8 mouse cellular contexts compared by ENCODE assay signal in the genomic region with DNA sequence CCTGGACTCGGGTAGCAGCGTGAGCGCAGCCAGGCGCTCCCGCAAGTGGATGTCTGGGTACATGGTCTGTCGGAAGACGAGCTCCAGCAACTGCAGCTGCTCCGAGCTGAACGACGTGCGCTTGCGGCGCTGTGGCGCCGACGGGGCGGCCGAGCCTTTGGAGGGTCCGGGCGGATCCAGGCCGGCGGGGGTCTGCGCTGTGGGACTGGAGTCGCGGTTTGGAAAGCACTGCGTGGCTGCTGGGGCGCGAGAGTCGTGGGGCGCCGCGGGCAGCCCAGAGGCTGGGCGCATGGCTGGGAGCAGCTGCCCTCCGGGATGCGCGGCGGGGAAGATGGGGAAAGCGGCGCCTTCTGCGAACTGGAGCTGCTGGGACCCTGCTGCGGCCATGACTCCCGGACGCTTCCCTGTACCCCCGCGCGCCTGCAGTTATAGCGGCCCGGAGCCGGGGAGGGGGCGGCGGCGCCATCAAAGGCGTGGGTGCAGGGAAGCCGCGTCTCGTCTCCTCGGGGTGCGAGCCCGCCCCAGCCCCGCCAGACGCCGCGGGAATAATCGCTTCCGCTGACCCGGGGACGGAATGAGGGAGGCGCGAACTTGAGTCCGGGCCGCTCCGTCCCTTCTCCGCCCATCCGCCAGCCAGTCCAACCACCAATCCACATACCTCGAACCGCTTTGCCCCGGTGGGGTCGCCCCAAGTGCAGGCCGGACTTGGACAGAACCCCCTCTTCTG. TPM values are rescaled to one million over a fixed set of nuclear protein-coding genes. Genes with fewer than 3 reads are reported as not detected.
DNase-seq lines count a peak whose midpoint lies in the region; ATAC-seq and TF ChIP-seq lines count a peak whose summit lies in the region.
"Had no signal": no experiment of that assay in that cellular context is flagged by ENCODE, and none has a peak within 500 bp of the region (broad histone marks: within the 10 kb centered on the region; RNA-seq: fewer than 3 reads in every experiment).

A gene (minus strand): TSS at position 409 of the 727 bp plus-strand sequence.

- peak within 1 kb of the TSS; percentile 76 for H3K4me2 ChIP-seq in kidney, postnatal 0 days (ENCODE audit: low read length)
- peak within 1 kb of the TSS; percentile 50 for H3K4me2 ChIP-seq in midbrain, postnatal 0 days (ENCODE audit: low read depth, low read length, poor library complexity, severe bottlenecking)

- H3K4me1 ChIP-seq in embryonic fibroblast, embryonic 13.5 days (ENCODE audit: control insufficient read depth, insufficient read depth, low read length) = no peaks in the 10 kb centered on the region
- peaks cover 6% of the 10 kb centered on the region; the same call in 1 of the 2 replicates for H3K4me1 ChIP-seq in kidney, postnatal 0 days (replicated peaks; ENCODE audit: insufficient read depth, low read length)
- peaks cover 6% of the 10 kb centered on the region; the same call in 1 of the 2 replicates for H3K4me1 ChIP-seq in midbrain, postnatal 0 days (ENCODE audit: insufficient read depth, low read length)

- no peak within 1 kb of the TSS for H3K27ac ChIP-seq in embryonic fibroblast, embryonic 13.5 days (ENCODE audit: insufficient read depth, low read length)
- H3K27ac ChIP-seq in kidney, postnatal 0 days = no peak within 1 kb of the TSS
- no peak within 1 kb of the TSS for H3K27ac ChIP-seq in midbrain, postnatal 0 days (ENCODE audit: low read depth, low read length)

- H3K4me3 ChIP-seq in embryonic fibroblast, embryonic 13.5 days (ENCODE audit: insufficient read depth, low read length) = peak within 1 kb of the TSS; percentile 16; the same call in 1 of the 2 replicates
- peak within 1 kb of the TSS; percentile 42 for H3K4me3 ChIP-seq in kidney, postnatal 0 days (replicated peaks; ENCODE audit: low read depth, low read length)
- peak within 1 kb of the TSS; percentile 35 for H3K4me3 ChIP-seq in midbrain, postnatal 0 days (ENCODE audit: low read depth, low read length)

- no peaks in the 10 kb centered on the region for H3K36me3 ChIP-seq in kidney, postnatal 0 days (ENCODE audit: insufficient read depth, low read length)
- no peaks in the 10 kb centered on the region for H3K36me3 ChIP-seq in midbrain, postnatal 0 days (ENCODE audit: insufficient read depth, low read length)

- 0 out of 2 replicates have a peak within 1 kb of the TSS, but pooled peaks have one; percentile 40 for H3K9ac ChIP-seq in kidney, postnatal 0 days (ENCODE audit: low read depth, low read length)
- 0 out of 2 replicates have a peak within 1 kb of the TSS, but pooled peaks have one; percentile 19 for H3K9ac ChIP-seq in midbrain, postnatal 0 days (replicated peaks; ENCODE audit: low read length, poor library complexity, severe bottlenecking)

- no peak for TF ChIP-seq POLR2A in embryonic fibroblast, embryonic 13.5 days (IDR thresholded peaks at IDR 0.05; ENCODE audit: low read depth, low read length)

- TF ChIP-seq CTCF in embryonic fibroblast, embryonic 13.5 days (IDR thresholded peaks at IDR 0.05; ENCODE audit: borderline replicate concordance, insufficient read depth, low read length) = no peak
- TF ChIP-seq CTCF in kidney, postnatal 0 days (IDR thresholded peaks at IDR 0.05; ENCODE audit: low read depth) = no peak
- no peak for TF ChIP-seq CTCF in midbrain, postnatal 0 days (IDR thresholded peaks at IDR 0.05)

- peak; percentile 17 for DNase-seq in lung, postnatal 10 days
- no peak for DNase-seq in lung, postnatal 36 days
- DNase-seq in kidney, postnatal 0 days (ENCODE audit: low spot score) = peak; percentile 22
- DNase-seq in midbrain, postnatal 0 days (ENCODE audit: low spot score) = no peak
- DNase-seq in layer of hippocampus, postnatal 36 days = no peak
- no peak for DNase-seq in layer of hippocampus, adult 11-12 months (ENCODE audit: low spot score)

- under 1% methylated on average over 76 of the region's 79 CpGs for WGBS in kidney, postnatal 0 days
- WGBS in midbrain, postnatal 0 days = under 1% methylated on average over 63 of the region's 79 CpGs

- peak; percentile 33; the same call in 1 of the 2 replicates for ATAC-seq in kidney, postnatal 0 days (replicated peaks; ENCODE audit: low FRiP score, low read depth)
- no peak for ATAC-seq in midbrain, postnatal 0 days (ENCODE audit: low FRiP score)

- H3K9me3 ChIP-seq in kidney, postnatal 0 days (replicated peaks; ENCODE audit: low read length) = no peaks in the 10 kb centered on the region
- H3K9me3 ChIP-seq in midbrain, postnatal 0 days (ENCODE audit: low read length) = no peaks in the 10 kb centered on the region

- H3K27me3 ChIP-seq in kidney, postnatal 0 days (ENCODE audit: insufficient read depth, low read length) = peaks cover 20% of the 10 kb centered on the region; the same call in 1 of the 2 replicates
- peaks cover 28% of the 10 kb centered on the region for H3K27me3 ChIP-seq in midbrain, postnatal 0 days (ENCODE audit: insufficient read depth, low read length)

RNA-seq across cellular contexts. Expression of the gene that starts here (rescaled TPM):
- polyA plus RNA-seq in embryonic fibroblast, embryonic 13.5 days (2011; ENCODE audit: insufficient read length, low read depth, missing spikeins) = not detected in 2 replicates
- 0.30 and 0.36 TPM in 2 replicates for polyA plus RNA-seq in kidney, postnatal 0 days (2015; fragmentation: Nextera tagmentation; extraction: Ambion mirVana)
- total RNA-seq in midbrain, postnatal 0 days (2014; rRNA removed) = not detected in 2 replicates
- polyA plus RNA-seq in midbrain, postnatal 0 days (2015; fragmentation: Nextera tagmentation; extraction: Ambion mirVana) = 0.10 and 0.17 TPM in 2 replicates
- not detected for total RNA-seq in layer of hippocampus, postnatal 36 days (2021)
- polyA plus RNA-seq: cortical plate, adult 2 months had no signal

Comparison
In these comparisons a context has a peak if more than half of its experiments do, and no peak if none do; other contexts are left out.
1. Peak in DNase-seq, ATAC-seq, H3K4me3 ChIP-seq, H3K9ac ChIP-seq and H3K4me2 ChIP-seq in kidney, postnatal 0 days; RNA of the gene not detected or under 1 TPM.